Mouse (Mus musculus) ES-Bruce4 (cell line): Measurements from ENCODE around the gene Ganc. TPM values are rescaled to one million over a fixed set of nuclear protein-coding genes. Genes with fewer than 3 reads are reported as not detected.

ENCODE experiments used
- H3K27ac ChIP-seq: 2 replicates; pipeline ENCODE4 v1.5.1; 2012; ENCODE audit warnings: low read length, inconsistent platforms; ENCODE audit not compliant: insufficient read depth
- H3K27me3 ChIP-seq: 2 replicates; pipeline ENCODE4 v1.6.1; 2012; ENCODE audit warnings: mild to moderate bottlenecking, low read length, inconsistent platforms; ENCODE audit not compliant: control insufficient read depth, poor library complexity, insufficient read depth, severe bottlenecking
- H3K36me3 ChIP-seq: 2 replicates; pipeline ENCODE4 v1.6.1; 2012; ENCODE audit warnings: inconsistent platforms, mild to moderate bottlenecking, low read length, moderate library complexity; ENCODE audit not compliant: control insufficient read depth, poor library complexity, insufficient read depth, severe bottlenecking
- H3K4me1 ChIP-seq: one replicate; pipeline ENCODE4 v1.8.1; 2011; ENCODE audit warnings: low read length; ENCODE audit not compliant: control insufficient read depth, insufficient read depth
- H3K4me3 ChIP-seq: 2 replicates; pipeline ENCODE4 v1.5.1; 2011; ENCODE audit warnings: low read depth, mild to moderate bottlenecking, low read length
- H3K9ac ChIP-seq: 2 replicates; pipeline ENCODE4 v1.6.1; 2012; ENCODE audit warnings: low read depth, mild to moderate bottlenecking, inconsistent platforms; ENCODE audit not compliant: poor library complexity, severe bottlenecking
- H3K9me3 ChIP-seq: replicated peaks from 2 replicates; pipeline ENCODE4 v1.6.1; 2012; ENCODE audit warnings: mild to moderate bottlenecking, low read length, inconsistent platforms; ENCODE audit not compliant: control insufficient read depth, poor library complexity, insufficient read depth, severe bottlenecking
- CTCF ChIP-seq: IDR thresholded peaks from one replicate; pipeline ENCODE4 v1.8.1; 2011; ENCODE audit warnings: low read depth, low read length
- EP300 ChIP-seq: IDR thresholded peaks from 2 replicates; pipeline ENCODE4 v1.6.1; 2011; ENCODE audit warnings: low read depth, low read length; ENCODE audit not compliant: insufficient read depth
- POLR2A ChIP-seq: IDR thresholded peaks from one replicate; pipeline ENCODE4 v1.8.1; 2011; ENCODE audit warnings: low read length; ENCODE audit not compliant: insufficient read depth
- polyA plus RNA-seq: library from polyadenylated mRNA; stranded (reverse); fragments of >200 nt; gene quantifications from 2 replicates; pipeline ENCODE4 v1.2.4, GENCODE M21; 2011; ENCODE audit warnings: low read depth; ENCODE audit not compliant: missing spikeins, insufficient read depth, insufficient read length

Gene Ganc
- polyA plus RNA-seq, 1 experiment: 9.6 TPM

DNA sequence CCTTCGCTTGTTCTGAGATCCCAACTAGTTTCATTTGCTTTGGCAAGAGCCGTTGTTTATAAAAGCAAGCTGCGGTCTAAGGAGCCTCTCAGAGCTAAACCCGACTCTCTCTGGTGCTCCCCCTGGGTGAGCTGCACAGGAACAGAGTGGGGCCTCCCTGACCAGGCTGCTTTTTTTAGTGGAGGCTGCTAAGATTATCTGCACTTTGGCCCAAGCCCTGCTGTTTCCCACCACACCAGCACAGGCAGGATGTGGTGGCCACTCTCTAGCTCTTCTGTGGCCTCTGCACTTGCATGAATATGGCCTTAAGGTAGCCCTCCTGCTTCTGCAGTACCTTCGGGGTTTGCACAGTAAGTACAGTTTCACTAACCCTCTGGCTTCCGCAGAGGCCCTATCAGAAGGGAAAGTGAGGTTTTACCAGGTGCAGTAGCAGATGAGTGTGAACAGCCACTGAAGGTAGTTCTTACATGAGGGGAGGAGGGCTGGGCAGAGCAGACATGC, 96.3 kb downstream of the Ganc start:
- Histone ChIP-seq H3K4me1 (no peaks in the 10 kb centered on the region), H3K27ac (no peak overlapping the region), H3K27me3 (no peaks in the 10 kb centered on the region), H3K9ac (no peak overlapping the region), H3K9me3 (no peaks in the 10 kb centered on the region), H3K4me3 (no peak overlapping the region), H3K36me3 (no peaks in the 10 kb centered on the region)
- TF ChIP-seq POLR2A (no peak), CTCF (no peak), EP300 (no peak)

DNA sequence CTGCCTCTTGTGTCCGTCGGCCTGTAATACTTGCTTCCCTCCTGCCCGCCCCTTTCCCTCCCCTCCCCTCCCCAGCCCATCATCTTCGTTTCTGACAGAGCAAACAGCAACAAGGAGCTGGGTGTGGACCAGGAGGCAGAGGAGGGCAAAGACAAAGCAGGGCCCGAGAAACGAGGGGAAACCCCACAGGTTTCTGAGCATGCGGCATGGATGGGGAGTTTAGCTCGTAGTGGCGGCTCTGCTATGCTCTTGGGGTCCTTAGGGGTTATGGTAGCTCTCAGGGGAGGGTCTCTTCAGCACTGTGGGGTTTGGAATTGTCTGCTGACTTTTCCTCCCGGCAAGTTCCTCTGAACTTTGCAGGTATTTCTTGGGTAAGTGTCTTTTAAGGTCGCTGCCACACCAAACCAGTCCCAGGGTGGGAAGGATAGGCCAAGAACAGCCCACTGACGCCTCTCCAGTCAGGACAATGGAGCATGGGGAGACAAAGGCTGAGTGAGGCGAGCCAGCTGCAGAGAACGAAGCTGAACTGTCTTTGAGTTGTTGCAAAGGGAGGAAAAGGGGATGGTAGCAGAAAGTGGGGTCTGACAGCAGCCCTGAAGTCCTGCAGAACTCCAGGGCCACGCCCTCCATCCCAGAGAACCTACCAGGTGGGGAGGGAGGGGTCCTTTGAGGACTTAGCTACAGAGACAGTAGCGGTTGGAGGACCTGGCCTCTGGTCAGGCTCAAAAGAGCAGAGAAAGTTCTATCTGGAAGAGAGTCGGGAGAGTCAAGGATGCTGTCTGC, 97.6 kb downstream of the Ganc start:
- Histone ChIP-seq H3K9me3 (no peaks in the 10 kb centered on the region), H3K9ac (no peak overlapping the region), H3K36me3 (no peaks in the 10 kb centered on the region), H3K27ac (no peak overlapping the region), H3K4me1 (no peaks in the 10 kb centered on the region), H3K4me3 (no peak overlapping the region), H3K27me3 (no peaks in the 10 kb centered on the region)
- no peak for TF ChIP-seq CTCF
- no peak for TF ChIP-seq POLR2A
- no peak for TF ChIP-seq EP300

DNA sequence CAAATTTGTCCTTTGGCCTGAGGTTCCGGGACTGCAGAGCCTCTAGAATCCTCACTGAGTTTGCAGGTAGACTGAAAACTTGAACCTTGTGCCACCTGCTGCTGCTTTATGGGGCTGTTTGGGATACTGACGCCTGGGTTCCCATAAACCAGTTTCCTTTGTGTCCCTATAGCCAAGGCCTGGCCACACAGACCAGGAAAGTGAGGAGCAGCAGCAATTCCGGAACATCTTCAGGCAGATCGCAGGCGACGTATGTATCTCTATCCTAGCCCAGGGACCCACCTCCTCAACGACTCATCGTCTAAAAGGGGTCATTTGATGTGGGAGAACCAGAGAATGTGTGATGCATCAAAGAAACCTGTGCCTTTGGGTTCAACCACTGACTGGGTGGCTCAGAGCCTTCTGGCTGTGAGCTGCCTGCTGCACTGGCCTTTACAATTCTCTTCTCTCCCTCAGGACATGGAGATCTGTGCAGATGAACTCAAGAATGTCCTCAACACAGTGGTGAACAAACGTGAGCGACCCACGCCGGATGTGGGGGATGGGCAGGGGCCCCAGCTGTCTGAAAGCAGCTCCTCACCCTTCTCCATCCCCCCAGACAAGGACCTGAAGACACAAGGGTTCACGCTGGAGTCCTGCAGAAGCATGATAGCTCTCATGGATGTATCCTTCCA, 98.4 kb downstream of the Ganc start:
- H3K27ac ChIP-seq: no peak overlapping the region
- H3K9me3 ChIP-seq: no peaks in the 10 kb centered on the region
- H3K27me3 ChIP-seq: no peaks in the 10 kb centered on the region
- no peak overlapping the region for H3K9ac ChIP-seq
- no peaks in the 10 kb centered on the region for H3K4me1 ChIP-seq
- H3K4me3 ChIP-seq: no peak overlapping the region
- no peak for TF ChIP-seq POLR2A
- TF ChIP-seq EP300: no peak
- no peak for TF ChIP-seq CTCF
- no peaks in the 10 kb centered on the region for H3K36me3 ChIP-seq

DNA sequence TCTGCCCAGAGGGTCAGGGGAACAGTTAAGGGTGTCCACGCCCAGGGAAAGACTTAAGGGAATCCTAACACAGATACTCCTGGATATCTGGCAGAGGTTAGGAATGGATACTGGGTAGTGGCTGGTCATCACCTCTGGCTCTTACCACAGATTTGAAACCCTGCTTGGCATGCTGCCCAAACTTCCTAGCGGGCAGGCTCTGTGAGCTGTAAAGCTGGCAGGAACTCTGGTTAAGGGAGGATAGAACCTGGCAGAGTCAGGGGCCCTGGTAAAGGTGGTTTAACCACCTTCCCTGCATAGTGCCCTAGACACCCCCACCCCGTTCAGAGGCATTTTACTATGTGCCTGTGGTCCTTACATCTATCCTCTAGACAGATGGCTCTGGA, 98.9 kb downstream of the Ganc start:
- Histone ChIP-seq H3K9me3 (no peaks in the 10 kb centered on the region), H3K4me3 (no peak overlapping the region), H3K9ac (no peak overlapping the region), H3K27ac (no peak overlapping the region), H3K36me3 (no peaks in the 10 kb centered on the region), H3K27me3 (no peaks in the 10 kb centered on the region), H3K4me1 (no peaks in the 10 kb centered on the region)
- TF ChIP-seq CTCF: no peak
- TF ChIP-seq POLR2A: no peak
- TF ChIP-seq EP300: no peak

DNA sequence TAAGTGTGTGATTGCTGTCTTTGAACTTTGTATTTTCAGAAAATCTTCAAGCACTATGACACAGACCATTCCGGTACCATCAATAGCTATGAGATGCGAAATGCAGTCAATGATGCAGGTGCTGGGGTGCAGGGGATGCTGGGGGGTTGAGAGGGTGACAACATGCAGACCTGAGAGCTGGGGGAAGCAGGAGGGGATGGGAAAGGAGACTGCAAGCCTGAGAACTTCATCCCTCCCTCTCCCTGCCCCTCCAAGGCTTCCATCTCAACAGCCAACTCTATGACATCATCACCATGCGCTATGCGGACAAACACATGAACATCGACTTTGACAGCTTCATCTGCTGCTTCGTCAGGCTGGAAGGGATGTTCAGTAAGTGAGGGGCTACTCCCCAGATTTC, 99.4 kb downstream of the Ganc start:
- H3K9ac ChIP-seq: no peak overlapping the region
- no peak overlapping the region for H3K4me3 ChIP-seq
- no peaks in the 10 kb centered on the region for H3K9me3 ChIP-seq
- H3K27ac ChIP-seq: no peak overlapping the region
- H3K4me1 ChIP-seq: no peaks in the 10 kb centered on the region
- TF ChIP-seq POLR2A (no peak), CTCF (no peak)
- no peaks in the 10 kb centered on the region for H3K27me3 ChIP-seq
- no peaks in the 10 kb centered on the region for H3K36me3 ChIP-seq

DNA sequence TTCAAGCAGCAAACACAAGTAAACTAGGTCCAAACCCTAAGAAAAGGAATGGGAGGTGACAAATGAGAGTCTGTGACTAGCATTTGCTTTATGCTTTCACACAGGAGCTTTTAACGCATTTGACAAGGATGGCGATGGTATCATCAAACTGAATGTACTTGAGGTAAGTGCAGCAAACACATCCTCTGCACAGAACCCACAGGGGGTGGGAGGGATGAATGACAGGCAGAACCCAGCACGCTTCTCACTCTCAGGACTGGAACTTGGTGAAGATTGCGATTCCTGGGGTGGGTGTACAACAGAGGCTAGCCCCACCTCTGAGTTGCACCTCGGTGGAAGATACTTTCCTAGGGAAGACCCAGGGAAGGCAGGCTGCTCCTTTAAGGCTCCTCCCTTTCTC, 100.3 kb downstream of the Ganc start:
- Histone ChIP-seq H3K27me3 (no peaks in the 10 kb centered on the region), H3K4me3 (no peak overlapping the region), H3K9me3 (no peaks in the 10 kb centered on the region), H3K4me1 (no peaks in the 10 kb centered on the region), H3K9ac (no peak overlapping the region), H3K36me3 (peaks cover under 1% of the 10 kb centered on the region; the same call in 1 of the 2 replicates), H3K27ac (no peak overlapping the region)
- TF ChIP-seq POLR2A (no peak), CTCF (no peak), EP300 (no peak)

Other genes with a start within 250 kb of the Ganc start
- gene Ehd4, start 249.3 kb upstream of the Ganc start, polyA plus RNA-seq: 24.2 and 24.4 TPM in 2 replicates
- gene Pla2g4e, start 158.6 kb upstream of the Ganc start, polyA plus RNA-seq: not detected in 2 replicates
- gene Pla2g4d, start 114.7 kb upstream of the Ganc start, polyA plus RNA-seq: not detected in 2 replicates
- 0.39 TPM in 1 of 2 replicates, not detected in the other for gene Pla2g4f, start 89.7 kb upstream of the Ganc start, polyA plus RNA-seq
- gene Vps39, start 50.8 kb upstream of the Ganc start, polyA plus RNA-seq: 32.5 and 40.9 TPM in 2 replicates
- 47.5 and 47.6 TPM in 2 replicates for gene Tmem87a, start 217 bp downstream of the Ganc start, polyA plus RNA-seq
- not detected in 2 replicates for gene Capn3, start 52.1 kb downstream of the Ganc start, polyA plus RNA-seq
- 275 and 287 TPM in 2 replicates for gene Zfp106, start 159.9 kb downstream of the Ganc start, polyA plus RNA-seq
- gene Snap23, start 163.8 kb downstream of the Ganc start, polyA plus RNA-seq: 78.0 and 78.7 TPM in 2 replicates
- gene Haus2, start 205.5 kb downstream of the Ganc start, polyA plus RNA-seq: 34.3 and 34.5 TPM in 2 replicates
- gene Lrrc57, start 205.6 kb downstream of the Ganc start, polyA plus RNA-seq: 17.2 and 18.7 TPM in 2 replicates
- gene Stard9, start 225.2 kb downstream of the Ganc start, polyA plus RNA-seq: 4.0 and 4.4 TPM in 2 replicates